Mouse (Mus musculus) midbrain, embryonic 16.5 days (tissue): ENCODE results near the gene Arhgef5. TPM values are rescaled to one million over a fixed set of nuclear protein-coding genes. Genes with fewer than 3 reads are reported as not detected.

ENCODE experiments used
- polyA plus RNA-seq: library from polyadenylated mRNA; unstranded; fragments of >200 nt; fragmentation: Nextera tagmentation; extraction: Ambion mirVana; gene quantifications from 2 replicates; pipeline ENCODE4 v1.2.1, GENCODE M21; 2015

Arhgef5 gene
- polyA plus RNA-seq, 1 experiment from 2014 or later = 2.4 TPM

Other genes starting within 250 kb of the Arhgef5 start
- not detected in 2 replicates for gene Olfr441, start 159.2 kb upstream of the Arhgef5 start, polyA plus RNA-seq
- gene Olfr237-ps1, start 119.0 kb upstream of the Arhgef5 start, polyA plus RNA-seq = not detected in 2 replicates
- gene Olfr437, start 102.3 kb upstream of the Arhgef5 start, polyA plus RNA-seq = 0.06 TPM in 1 of 2 replicates, not detected in the other
- not detected in 2 replicates for gene Olfr13, start 93.4 kb upstream of the Arhgef5 start, polyA plus RNA-seq
- gene Olfr435, start 68.4 kb upstream of the Arhgef5 start, polyA plus RNA-seq = not detected in 2 replicates
- gene Olfr434, start 52.6 kb upstream of the Arhgef5 start, polyA plus RNA-seq = not detected in 2 replicates
- not detected in 2 replicates for gene Olfr47, start 34.1 kb upstream of the Arhgef5 start, polyA plus RNA-seq
- not detected in 2 replicates for gene Nobox, start 44.0 kb downstream of the Arhgef5 start, polyA plus RNA-seq